Mouse (Mus musculus) mammary gland, adult 2 months (tissue): ENCODE results near the gene 2210407C18Rik. TPM values are rescaled to one million over a fixed set of nuclear protein-coding genes. Genes with fewer than 3 reads are reported as not detected.

Experiments used
- polyA plus RNA-seq: library from polyadenylated mRNA; depleted of rRNA; stranded (reverse); fragments of >200 nt; gene quantifications from 2 replicates; pipeline ENCODE4 v1.2.3, GENCODE M21; 2012; ENCODE audit warnings: low replicate concordance; rRNA removed

Gene 2210407C18Rik
- polyA plus RNA-seq: 0.82 and 1.9 TPM in 2 replicates

DNA sequence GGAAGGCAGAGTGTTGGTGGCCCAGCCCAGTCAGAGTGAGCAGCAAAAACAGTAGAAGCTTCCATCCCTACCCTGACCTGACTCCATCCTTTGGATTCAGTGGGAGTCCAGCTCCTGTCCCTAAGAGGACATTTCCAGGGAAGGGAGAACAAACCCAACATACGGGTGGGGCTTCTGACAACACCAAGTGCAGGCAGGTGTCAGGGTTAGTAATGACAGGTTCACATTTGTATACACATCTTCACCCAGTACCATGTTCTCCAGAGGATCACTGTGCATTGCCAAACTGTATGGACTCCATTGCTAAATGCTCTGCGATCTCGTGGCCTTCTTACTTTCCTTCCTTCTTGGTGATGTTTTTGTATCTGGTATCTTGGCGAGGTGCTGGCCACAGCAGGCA is at the start of gene 2210407C18Rik:
Gene 2210407C18Rik, minus strand, starts transcription at position 101 of the 400 bp plus-strand sequence.

DNA sequence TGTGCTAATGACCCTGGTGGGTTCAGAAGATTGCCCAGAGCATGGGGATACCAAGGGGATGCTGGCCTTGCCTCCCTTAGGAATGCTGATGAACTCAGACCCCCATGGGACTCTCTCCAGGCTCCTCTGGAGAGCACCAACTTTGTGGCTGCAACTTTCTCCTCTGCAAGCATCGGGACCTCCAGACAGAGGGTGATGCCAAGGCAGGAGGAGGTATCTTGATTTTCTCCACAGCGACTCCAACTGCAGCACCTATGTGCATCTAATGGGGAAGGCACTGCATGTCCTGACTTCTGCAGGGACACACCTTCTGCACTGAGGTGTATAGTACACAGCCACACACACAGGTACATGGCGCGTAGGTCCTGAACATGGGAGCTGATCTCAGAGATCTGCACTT is 42.7 kb upstream of the 2210407C18Rik start, which contains the start of gene Olfr322:
Gene Olfr322, plus strand, starts transcription at position 187 of the 400 bp plus-strand sequence.

DNA sequence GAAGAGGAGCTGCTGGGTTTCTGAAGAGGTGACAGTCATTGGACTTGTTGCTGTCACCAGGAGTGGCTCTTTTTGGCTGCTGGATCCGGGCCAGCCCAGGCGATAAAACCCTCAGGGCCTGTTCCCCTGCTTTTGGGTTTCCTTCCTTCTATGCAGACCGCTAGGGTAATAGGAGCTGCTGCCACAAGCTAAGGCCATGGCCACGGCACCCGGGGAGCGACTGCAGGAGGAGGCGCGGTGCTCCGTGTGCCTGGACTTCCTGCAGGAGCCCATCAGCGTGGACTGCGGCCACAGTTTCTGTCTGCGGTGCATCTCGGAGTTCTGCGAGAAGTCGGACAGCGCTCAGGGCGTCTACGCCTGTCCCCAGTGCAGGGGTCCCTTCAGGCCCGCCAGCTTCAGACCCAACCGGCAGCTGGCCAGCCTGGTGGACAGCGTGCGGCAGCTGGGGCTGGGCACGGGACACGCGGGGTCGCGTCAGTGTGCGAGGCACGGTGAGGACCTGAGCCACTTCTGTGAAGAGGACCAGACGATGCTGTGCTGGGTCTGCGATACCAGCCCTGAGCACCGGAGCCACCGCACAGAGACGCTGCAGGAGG is 24.5 kb upstream of the 2210407C18Rik start, which contains the start of gene Trim58:
Gene Trim58, plus strand, starts transcription at position 194 of the 596 bp plus-strand sequence.

DNA sequence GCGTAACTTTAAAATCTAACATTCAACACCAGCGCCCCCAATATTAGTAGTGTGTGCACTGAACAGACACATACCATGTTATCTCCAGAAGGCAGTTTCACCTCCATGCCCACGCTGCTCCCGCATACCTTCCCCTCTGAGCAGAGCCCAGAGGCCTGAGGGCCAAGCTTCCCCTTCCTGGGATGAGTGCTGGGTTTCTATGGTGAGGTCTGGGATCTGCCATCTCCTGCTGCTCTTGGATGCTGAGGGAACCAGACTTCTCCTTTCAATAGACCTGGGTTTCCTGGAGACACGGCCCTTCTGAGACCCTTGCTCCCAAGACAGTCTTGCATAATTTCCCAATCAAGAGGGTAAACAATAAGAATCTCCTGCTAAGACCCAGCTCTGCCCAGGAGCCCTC is 14.5 kb upstream of the 2210407C18Rik start, which contains the start of gene Olfr323:
Gene Olfr323, minus strand, starts transcription at position 101 of the 400 bp plus-strand sequence.

DNA sequence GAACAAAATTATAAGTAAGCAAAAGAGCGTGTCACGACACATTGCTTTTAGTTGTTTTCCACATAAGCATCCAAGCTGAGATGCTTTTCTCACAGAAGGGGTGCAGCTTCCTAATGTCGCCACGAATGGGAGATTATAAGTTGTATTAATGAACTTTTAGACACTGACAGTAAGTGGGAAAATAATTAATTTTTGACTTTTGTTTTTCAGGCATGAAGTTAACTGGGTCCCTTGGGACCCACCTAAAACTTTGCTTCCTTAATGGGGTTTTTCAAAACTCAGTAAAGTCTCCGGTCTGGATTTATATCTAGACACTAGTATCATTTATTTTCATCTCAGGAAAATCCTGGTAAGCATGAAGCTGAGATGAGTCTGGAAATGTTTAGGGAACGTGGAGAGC is 21.1 kb downstream of the 2210407C18Rik start, which contains the start of gene Olfr324:
Gene Olfr324, plus strand, starts transcription at position 301 of the 400 bp plus-strand sequence.

DNA sequence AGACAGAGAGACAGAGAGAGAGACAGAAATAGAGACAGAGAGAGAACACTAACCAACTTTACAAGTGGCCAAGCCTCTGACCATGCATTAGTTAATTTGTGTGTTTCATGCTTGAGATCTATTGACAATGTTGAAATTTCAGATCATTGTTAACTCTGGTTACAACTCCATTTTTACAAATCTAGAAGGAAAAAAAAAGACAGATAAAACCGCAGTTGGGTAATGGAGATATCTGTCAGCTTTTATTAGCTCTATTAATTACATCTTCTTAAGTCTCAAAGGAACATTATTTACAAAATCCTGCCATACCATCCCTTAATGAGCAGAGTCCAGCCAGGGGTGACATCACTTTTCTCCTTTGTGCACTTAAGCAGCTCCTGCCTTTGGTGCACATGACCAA is 38.4 kb downstream of the 2210407C18Rik start, which contains the start of gene Olfr325:
Gene Olfr325, plus strand, starts transcription at position 301 of the 400 bp plus-strand sequence.

DNA sequence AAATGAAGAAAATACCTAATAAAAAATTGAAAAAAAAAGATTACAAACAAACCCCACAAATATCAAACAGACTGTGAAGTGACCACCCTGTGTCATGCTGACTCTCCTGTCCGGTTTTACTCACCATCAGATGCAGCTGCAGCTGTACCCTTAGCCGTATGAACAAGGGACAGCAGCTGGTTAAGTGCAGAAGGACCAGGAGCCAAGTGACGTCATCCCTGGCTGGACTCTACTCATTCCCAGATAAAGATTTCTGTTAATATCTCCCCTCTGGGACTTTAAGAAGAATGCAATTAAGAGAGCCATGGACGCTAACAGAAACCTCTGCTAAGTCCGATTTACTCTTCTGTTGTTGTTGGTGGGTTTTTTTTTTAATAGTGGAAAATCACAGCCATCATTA is 45.5 kb downstream of the 2210407C18Rik start, which contains the start of gene Olfr224:
Gene Olfr224, minus strand, starts transcription at position 149 of the 400 bp plus-strand sequence.

Other genes with a start within 250 kb of the 2210407C18Rik start
- 0.49 TPM in 1 of 2 replicates, not detected in the other for gene Lypd8, start 237.0 kb downstream of the 2210407C18Rik start, polyA plus RNA-seq
- gene 1810065E05Rik, start 195.0 kb downstream of the 2210407C18Rik start, polyA plus RNA-seq: 0.13 TPM in 1 of 2 replicates, not detected in the other
- gene Gm12253, start 183.5 kb downstream of the 2210407C18Rik start, polyA plus RNA-seq: 0.11 and 0.19 TPM in 2 replicates
- not detected in 2 replicates for gene Lypd9, start 163.2 kb downstream of the 2210407C18Rik start, polyA plus RNA-seq
- not detected in 2 replicates for gene Olfr30, start 153.8 kb downstream of the 2210407C18Rik start, polyA plus RNA-seq
- not detected in 2 replicates for gene Olfr332, start 123.5 kb downstream of the 2210407C18Rik start, polyA plus RNA-seq
- gene Olfr331, start 113.5 kb downstream of the 2210407C18Rik start, polyA plus RNA-seq: not detected in 2 replicates
- gene Olfr330, start 81.2 kb downstream of the 2210407C18Rik start, polyA plus RNA-seq: 0.12 TPM in 1 of 2 replicates, not detected in the other
- 0.11 TPM in 1 of 2 replicates, not detected in the other for gene Olfr329-ps, start 69.7 kb downstream of the 2210407C18Rik start, polyA plus RNA-seq
- 0.04 TPM in 1 of 2 replicates, not detected in the other for gene Olfr328, start 60.4 kb downstream of the 2210407C18Rik start, polyA plus RNA-seq
- gene Olfr224, start 45.5 kb downstream of the 2210407C18Rik start, polyA plus RNA-seq: 0.13 TPM in 1 of 2 replicates, not detected in the other
- gene Olfr325, start 38.3 kb downstream of the 2210407C18Rik start, polyA plus RNA-seq: not detected in 2 replicates
- not detected in 2 replicates for gene Olfr324, start 21.0 kb downstream of the 2210407C18Rik start, polyA plus RNA-seq
- gene Olfr323, start 14.4 kb upstream of the 2210407C18Rik start, polyA plus RNA-seq: 0.92 TPM in 1 of 2 replicates, not detected in the other
- gene Trim58, start 24.4 kb upstream of the 2210407C18Rik start, polyA plus RNA-seq: 0.11 TPM in 1 of 2 replicates, not detected in the other
- gene Olfr322, start 42.7 kb upstream of the 2210407C18Rik start, polyA plus RNA-seq: not detected in 2 replicates
- not detected in 2 replicates for gene Olfr320, start 65.0 kb upstream of the 2210407C18Rik start, polyA plus RNA-seq
- not detected in 2 replicates for gene Olfr319, start 83.1 kb upstream of the 2210407C18Rik start, polyA plus RNA-seq
- gene Olfr318, start 107.9 kb upstream of the 2210407C18Rik start, polyA plus RNA-seq: not detected in 2 replicates
- gene Olfr317, start 123.1 kb upstream of the 2210407C18Rik start, polyA plus RNA-seq: not detected in 2 replicates
- not detected in 2 replicates for gene Olfr316, start 136.7 kb upstream of the 2210407C18Rik start, polyA plus RNA-seq
- not detected in 2 replicates for gene Olfr315, start 157.1 kb upstream of the 2210407C18Rik start, polyA plus RNA-seq
- gene Olfr314, start 166.9 kb upstream of the 2210407C18Rik start, polyA plus RNA-seq: not detected in 2 replicates
- 0.62 TPM in 1 of 2 replicates, not detected in the other for gene Fam183b, start 185.9 kb upstream of the 2210407C18Rik start, polyA plus RNA-seq
- gene Olfr313, start 198.9 kb upstream of the 2210407C18Rik start, polyA plus RNA-seq: not detected in 2 replicates
- not detected in 2 replicates for gene Olfr312, start 213.2 kb upstream of the 2210407C18Rik start, polyA plus RNA-seq
- not detected in 2 replicates for gene Olfr311, start 223.2 kb upstream of the 2210407C18Rik start, polyA plus RNA-seq
- 2.2 and 4.6 TPM in 2 replicates for gene Gm12258, start 231.1 kb upstream of the 2210407C18Rik start, polyA plus RNA-seq